Mouse (Mus musculus): ENCODE data around the gene Mrpl24. TPM values are rescaled to one million over a fixed set of nuclear protein-coding genes. Genes with fewer than 3 reads are reported as not detected.
A peak's percentile ranks its signal among the peaks of the same experiment; 100 is the strongest.

The Mrpl24 gene
- polyA plus RNA-seq, 1 experiment from 2014 or later, result 79.3 TPM

DNA sequence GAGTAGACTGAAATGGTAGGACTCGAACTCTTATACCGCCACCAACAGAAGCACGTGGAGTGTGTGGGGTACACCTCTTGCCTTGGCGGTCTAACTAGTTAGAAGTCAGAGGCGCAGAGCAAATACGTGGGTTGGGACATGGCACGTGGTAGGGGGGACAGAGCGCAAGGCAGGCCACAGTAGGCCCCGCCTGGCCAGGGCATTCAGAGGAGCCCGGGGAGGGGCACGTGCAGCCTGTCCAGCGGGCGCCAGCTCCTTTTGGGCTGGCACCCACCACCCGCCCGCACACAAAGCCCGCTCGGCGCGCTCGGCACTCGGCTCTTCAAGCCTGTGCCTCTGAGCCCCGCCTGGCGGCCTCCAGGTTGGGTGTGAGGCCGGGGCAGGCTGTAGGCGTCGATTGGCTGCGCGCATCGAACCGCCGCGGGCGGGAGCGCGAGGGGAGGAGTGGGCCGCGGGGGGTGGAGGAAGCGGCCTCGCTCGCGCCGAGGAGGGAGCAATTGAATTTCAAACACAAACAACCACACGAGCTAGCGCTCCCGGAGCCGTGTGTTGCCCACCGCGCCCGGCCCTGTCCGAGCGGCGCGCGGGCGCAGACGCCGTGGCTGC, 13.3 kb upstream of the Mrpl24 start, which contains the start of gene Hdgf:
Hdgf (plus strand) TSS at position 442 of the 606 bp plus-strand sequence.
- peak within 1 kb of the TSS; percentile 99 for H3K4me3 ChIP-seq (ENCODE audit: low read depth, low read length)
- no peaks in the 10 kb centered on the region for H3K27me3 ChIP-seq (ENCODE audit: control insufficient read depth, insufficient read depth, low read length)
- DNase-seq (ENCODE audit: low spot score) (peak; percentile 98), ATAC-seq (replicated peaks; ENCODE audit: insufficient number of reproducible peaks, low FRiP score, low TSS enrichment, low read depth) (peak; percentile 90)
- H3K9me3 ChIP-seq (replicated peaks; ENCODE audit: control insufficient read depth, low read length), result no peaks in the 10 kb centered on the region
- H3K4me2 ChIP-seq (ENCODE audit: low read depth, low read length), result peak within 1 kb of the TSS; percentile 62
- under 1% methylated on average over 50 of the region's 57 CpGs for WGBS
- H3K36me3 ChIP-seq (replicated peaks; ENCODE audit: control insufficient read depth, insufficient read depth, low read depth, low read length), result no peaks in the 10 kb centered on the region
- H3K4me1 ChIP-seq (ENCODE audit: control insufficient read depth, insufficient read depth, low read length), result peaks cover 14% of the 10 kb centered on the region
- peak within 1 kb of the TSS; percentile 98 for H3K9ac ChIP-seq (replicated peaks; ENCODE audit: low read length)
- peak within 1 kb of the TSS; percentile 95 for H3K27ac ChIP-seq (replicated peaks; ENCODE audit: low read depth, low read length)

GRCm38 (mm10) chr3:87906601-87906980, 12.7 kb upstream of the Mrpl24 start:
- DNase-seq (ENCODE audit: low spot score), result no peak
- H3K4me2 ChIP-seq (ENCODE audit: low read depth, low read length), result peak overlapping the region; percentile 62
- H3K4me3 ChIP-seq (ENCODE audit: low read depth, low read length), result peak overlapping the region; percentile 99
- no peaks in the 10 kb centered on the region for H3K9me3 ChIP-seq (replicated peaks; ENCODE audit: control insufficient read depth, low read length)
- H3K36me3 ChIP-seq (replicated peaks; ENCODE audit: control insufficient read depth, insufficient read depth, low read depth, low read length), result no peaks in the 10 kb centered on the region
- H3K4me1 ChIP-seq (ENCODE audit: control insufficient read depth, insufficient read depth, low read length), result peaks cover 17% of the 10 kb centered on the region
- under 1% methylated on average over 44 of the region's 47 CpGs for WGBS
- no peaks in the 10 kb centered on the region for H3K27me3 ChIP-seq (ENCODE audit: control insufficient read depth, insufficient read depth, low read length)
- no peak for ATAC-seq (replicated peaks; ENCODE audit: insufficient number of reproducible peaks, low FRiP score, low TSS enrichment, low read depth)
- peak overlapping the region; percentile 95 for H3K27ac ChIP-seq (replicated peaks; ENCODE audit: low read depth, low read length)
- peak overlapping the region; percentile 98 for H3K9ac ChIP-seq (replicated peaks; ENCODE audit: low read length)

GRCm38 (mm10) chr3:87906981-87907857, 12.1 kb upstream of the Mrpl24 start:
- Histone ChIP-seq H3K9me3 (replicated peaks; ENCODE audit: control insufficient read depth, low read length) (no peaks in the 10 kb centered on the region), H3K36me3 (replicated peaks; ENCODE audit: control insufficient read depth, insufficient read depth, low read depth, low read length) (no peaks in the 10 kb centered on the region), H3K4me2 (ENCODE audit: low read depth, low read length) (peak overlapping the region; percentile 62), H3K27me3 (ENCODE audit: control insufficient read depth, insufficient read depth, low read length) (no peaks in the 10 kb centered on the region), H3K27ac (replicated peaks; ENCODE audit: low read depth, low read length) (peak overlapping the region; percentile 95), H3K4me3 (ENCODE audit: low read depth, low read length) (peak overlapping the region; percentile 99), H3K9ac (replicated peaks; ENCODE audit: low read length) (peak overlapping the region; percentile 98), H3K4me1 (ENCODE audit: control insufficient read depth, insufficient read depth, low read length) (peaks cover 17% of the 10 kb centered on the region)
- peak; percentile 61 for DNase-seq (ENCODE audit: low spot score)
- WGBS, result under 1% methylated on average over 27 of the region's 27 CpGs
- ATAC-seq (replicated peaks; ENCODE audit: insufficient number of reproducible peaks, low FRiP score, low TSS enrichment, low read depth), result no peak

GRCm38 (mm10) chr3:87907906-87908305, 11.4 kb upstream of the Mrpl24 start:
- peak overlapping the region; percentile 62 for H3K4me2 ChIP-seq (ENCODE audit: low read depth, low read length)
- ATAC-seq (replicated peaks; ENCODE audit: insufficient number of reproducible peaks, low FRiP score, low TSS enrichment, low read depth) (no peak), DNase-seq (ENCODE audit: low spot score) (no peak)
- no peaks in the 10 kb centered on the region for H3K27me3 ChIP-seq (ENCODE audit: control insufficient read depth, insufficient read depth, low read length)
- peak overlapping the region; percentile 95; the same call in 1 of the 2 replicates for H3K27ac ChIP-seq (replicated peaks; ENCODE audit: low read depth, low read length)
- WGBS, result 4% methylated on average over 1 of the region's 1 CpGs
- H3K4me3 ChIP-seq (ENCODE audit: low read depth, low read length), result peak overlapping the region; percentile 99
- H3K9ac ChIP-seq (replicated peaks; ENCODE audit: low read length), result peak overlapping the region; percentile 98
- H3K36me3 ChIP-seq (replicated peaks; ENCODE audit: control insufficient read depth, insufficient read depth, low read depth, low read length), result no peaks in the 10 kb centered on the region
- peaks cover 17% of the 10 kb centered on the region for H3K4me1 ChIP-seq (ENCODE audit: control insufficient read depth, insufficient read depth, low read length)
- H3K9me3 ChIP-seq (replicated peaks; ENCODE audit: control insufficient read depth, low read length), result no peaks in the 10 kb centered on the region

DNA sequence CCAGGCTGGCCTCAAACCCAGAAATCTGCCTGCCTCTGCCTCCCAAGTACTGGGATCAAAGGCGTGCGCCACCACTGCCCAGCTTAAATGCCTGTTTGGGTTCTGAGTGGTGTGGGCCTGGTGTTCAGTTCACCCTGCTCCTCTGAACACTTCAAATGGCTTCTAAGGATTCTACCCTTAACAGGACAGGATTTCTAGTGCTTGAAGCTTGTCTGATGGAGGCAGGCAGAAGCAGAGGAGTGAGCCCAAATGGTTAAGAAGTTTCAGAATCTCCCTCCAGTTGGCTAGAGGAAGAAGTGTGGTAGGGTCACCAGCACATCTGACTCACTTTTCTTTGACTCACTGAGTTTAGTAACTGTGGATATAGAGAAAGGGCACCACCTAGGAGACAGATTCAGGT, 9.9 kb upstream of the Mrpl24 start:
- Histone ChIP-seq H3K27me3 (ENCODE audit: control insufficient read depth, insufficient read depth, low read length) (no peaks in the 10 kb centered on the region), H3K4me2 (ENCODE audit: low read depth, low read length) (peak overlapping the region; percentile 3; the same call in 1 of the 2 replicates), H3K27ac (replicated peaks; ENCODE audit: low read depth, low read length) (0 out of 2 replicates have a peak overlapping the region, but pooled peaks have one; percentile 16), H3K4me1 (ENCODE audit: control insufficient read depth, insufficient read depth, low read length) (peaks cover 17% of the 10 kb centered on the region), H3K9me3 (replicated peaks; ENCODE audit: control insufficient read depth, low read length) (no peaks in the 10 kb centered on the region), H3K9ac (replicated peaks; ENCODE audit: low read length) (no peak overlapping the region), H3K4me3 (ENCODE audit: low read depth, low read length) (no peak overlapping the region), H3K36me3 (replicated peaks; ENCODE audit: control insufficient read depth, insufficient read depth, low read depth, low read length) (no peaks in the 10 kb centered on the region; the same call in 1 of the 2 replicates)
- 81% methylated on average over 2 of the region's 2 CpGs for WGBS
- DNase-seq (ENCODE audit: low spot score), result no peak
- ATAC-seq (replicated peaks; ENCODE audit: insufficient number of reproducible peaks, low FRiP score, low TSS enrichment, low read depth), result no peak

DNA sequence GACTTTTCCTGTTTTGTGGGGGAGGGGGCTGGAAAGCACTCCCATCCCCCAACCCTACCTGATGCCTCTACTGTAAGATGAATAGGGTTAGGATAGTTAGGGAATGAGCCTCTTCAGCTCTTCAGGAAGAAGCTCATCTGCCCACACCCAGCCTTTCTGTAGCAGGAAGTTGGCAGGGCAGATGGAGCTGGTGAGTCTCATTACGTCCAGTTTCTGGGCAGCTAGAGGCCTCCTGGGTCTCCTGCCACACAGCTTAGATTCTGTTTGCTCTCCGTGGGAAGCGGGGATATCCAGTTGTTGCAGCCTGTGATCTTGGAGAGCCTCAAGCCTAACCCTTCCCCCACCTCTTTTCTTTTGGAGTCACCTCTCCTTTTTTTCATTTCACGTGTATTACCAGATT, 9.4 kb upstream of the Mrpl24 start:
- H3K27ac ChIP-seq (replicated peaks; ENCODE audit: low read depth, low read length), result peak overlapping the region; percentile 70
- no peak overlapping the region for H3K9ac ChIP-seq (replicated peaks; ENCODE audit: low read length)
- DNase-seq (ENCODE audit: low spot score) (no peak), ATAC-seq (replicated peaks; ENCODE audit: insufficient number of reproducible peaks, low FRiP score, low TSS enrichment, low read depth) (no peak)
- H3K4me2 ChIP-seq (ENCODE audit: low read depth, low read length), result peak overlapping the region; percentile 54
- H3K4me3 ChIP-seq (ENCODE audit: low read depth, low read length), result peak overlapping the region; percentile 28; the same call in 1 of the 2 replicates
- no peaks in the 10 kb centered on the region; the same call in 1 of the 2 replicates for H3K36me3 ChIP-seq (replicated peaks; ENCODE audit: control insufficient read depth, insufficient read depth, low read depth, low read length)
- no peaks in the 10 kb centered on the region for H3K27me3 ChIP-seq (ENCODE audit: control insufficient read depth, insufficient read depth, low read length)
- 5% methylated on average over 4 of the region's 4 CpGs for WGBS
- H3K9me3 ChIP-seq (replicated peaks; ENCODE audit: control insufficient read depth, low read length), result no peaks in the 10 kb centered on the region
- peaks cover 17% of the 10 kb centered on the region for H3K4me1 ChIP-seq (ENCODE audit: control insufficient read depth, insufficient read depth, low read length)

GRCm38 (mm10) chr3:87910573-87911141, 8.6 kb upstream of the Mrpl24 start:
- ATAC-seq (replicated peaks; ENCODE audit: insufficient number of reproducible peaks, low FRiP score, low TSS enrichment, low read depth), result peak; percentile 29

More at GRCm38 (mm10) chr3:87910573-87911141, 8.6 kb upstream of the Mrpl24 start:
- peak; percentile 91 for DNase-seq (ENCODE audit: low spot score)
- Histone ChIP-seq H3K27ac (replicated peaks; ENCODE audit: low read depth, low read length) (peak overlapping the region; percentile 70), H3K4me3 (ENCODE audit: low read depth, low read length) (peak overlapping the region; percentile 28), H3K4me1 (ENCODE audit: control insufficient read depth, insufficient read depth, low read length) (peaks cover 17% of the 10 kb centered on the region), H3K9ac (replicated peaks; ENCODE audit: low read length) (peak overlapping the region; percentile 43), H3K9me3 (replicated peaks; ENCODE audit: control insufficient read depth, low read length) (no peaks in the 10 kb centered on the region), H3K4me2 (ENCODE audit: low read depth, low read length) (peak overlapping the region; percentile 54), H3K36me3 (replicated peaks; ENCODE audit: control insufficient read depth, insufficient read depth, low read depth, low read length) (no peaks in the 10 kb centered on the region; the same call in 1 of the 2 replicates), H3K27me3 (ENCODE audit: control insufficient read depth, insufficient read depth, low read length) (no peaks in the 10 kb centered on the region)
- WGBS, result 3% methylated on average over 12 of the region's 12 CpGs

Measured in embryonic facial prominence, embryonic 11.5 days (tissue).